In the genomic region with DNA sequence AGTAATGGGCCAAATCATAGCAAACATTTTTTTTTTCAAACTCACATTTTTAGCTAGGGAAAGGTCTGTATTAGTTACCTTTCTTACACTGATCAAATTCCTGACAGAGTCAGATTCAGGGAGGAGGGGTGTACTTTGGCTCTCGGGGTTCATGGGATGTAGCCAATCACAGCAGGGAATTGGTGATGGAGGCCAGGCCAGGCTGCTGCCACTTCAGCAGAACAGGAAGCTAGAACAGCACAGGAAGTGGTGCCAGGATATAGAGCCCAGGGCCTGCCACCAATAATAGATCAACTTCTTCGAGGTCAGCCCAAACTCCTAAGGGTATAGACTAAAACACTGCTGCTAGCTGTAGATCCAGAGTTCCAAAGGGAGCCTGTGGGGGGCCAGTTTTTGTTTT, we compare ENCODE assay signal across 14 mouse cellular contexts.
DNase-seq lines count a peak whose midpoint lies in the region; ATAC-seq and TF ChIP-seq lines count a peak whose summit lies in the region.
"Had no signal": no experiment of that assay in that cellular context is flagged by ENCODE, and none has a peak within 500 bp of the region (broad histone marks: within the 10 kb centered on the region; RNA-seq: fewer than 3 reads in every experiment).

No protein-coding gene starts in this region.

- no peak for TF ChIP-seq EP300 in stomach, postnatal 0 days (optimal IDR thresholded peaks at IDR 0.05)
- TF ChIP-seq EP300 in heart, adult 2 months (IDR thresholded peaks at IDR 0.05; ENCODE audit: insufficient read depth, low read depth, low read length) = no peak

- 58% methylated on average over 2 of the region's 2 CpGs for WGBS in stomach, embryonic 14.5 days
- WGBS in stomach, postnatal 0 days = 79% methylated on average over 2 of the region's 2 CpGs
- 62% methylated on average over 2 of the region's 2 CpGs for WGBS in heart, adult 2 months

- TF ChIP-seq CTCF in stomach, postnatal 0 days (IDR thresholded peaks at IDR 0.05; ENCODE audit: low read depth) = no peak
- TF ChIP-seq CTCF in heart, adult 2 months (IDR thresholded peaks at IDR 0.05) = no peak

- H3K79me2 ChIP-seq in heart, adult 2 months (replicated peaks; ENCODE audit: control insufficient read depth, insufficient read depth, low read length) = no peaks in the 10 kb centered on the region

- H3K27ac ChIP-seq in stomach, embryonic 14.5 days (ENCODE audit: low read length) = no peak overlapping the region
- no peak overlapping the region for H3K27ac ChIP-seq in stomach, postnatal 0 days (replicated peaks)
- H3K27ac ChIP-seq in heart, adult 2 months = no peak overlapping the region
- H3K27ac ChIP-seq: forebrain, embryonic 10.5 days; liver, embryonic 14.5 days; midbrain, embryonic 12.5 days had no signal

- intact Hi-C loops in heart, adult 2 months (cut with DNase I) = no loop called here

- no peaks in the 10 kb centered on the region for H3K27me3 ChIP-seq in stomach, embryonic 14.5 days (ENCODE audit: control insufficient read depth, insufficient read depth, low read length)
- H3K27me3 ChIP-seq in stomach, postnatal 0 days (ENCODE audit: control insufficient read depth, insufficient read depth, low read length) = no peaks in the 10 kb centered on the region
- H3K27me3 ChIP-seq in heart, adult 2 months (ENCODE audit: control insufficient read depth, insufficient read depth, low read length) = no peaks in the 10 kb centered on the region
- H3K27me3 ChIP-seq: midbrain, embryonic 12.5 days had no signal

- no peak for TF ChIP-seq POLR2A in heart, adult 2 months (IDR thresholded peaks at IDR 0.05; ENCODE audit: insufficient read depth, low read depth, low read length)

- no peak overlapping the region for H3K9ac ChIP-seq in stomach, embryonic 14.5 days (replicated peaks; ENCODE audit: low read depth, low read length)
- no peak overlapping the region for H3K9ac ChIP-seq in stomach, postnatal 0 days (ENCODE audit: low read length)
- H3K9ac ChIP-seq in heart, adult 2 months (ENCODE audit: low read depth, low read length) = no peak overlapping the region
- H3K9ac ChIP-seq: liver, embryonic 14.5 days; midbrain, embryonic 12.5 days had no signal

- no peaks in the 10 kb centered on the region for H3K4me1 ChIP-seq in stomach, embryonic 14.5 days (ENCODE audit: control insufficient read depth, insufficient read depth, low read length)
- no peaks in the 10 kb centered on the region for H3K4me1 ChIP-seq in stomach, postnatal 0 days (replicated peaks; ENCODE audit: control insufficient read depth, insufficient read depth)
- H3K4me1 ChIP-seq in heart, adult 2 months (ENCODE audit: control insufficient read depth, insufficient read depth, low read length) = peaks cover 2% of the 10 kb centered on the region
- H3K4me1 ChIP-seq: forebrain, embryonic 10.5 days; midbrain, embryonic 12.5 days had no signal

- H3K4me2 ChIP-seq in stomach, embryonic 14.5 days (replicated peaks; ENCODE audit: low read depth, low read length) = no peak overlapping the region
- H3K4me2 ChIP-seq in stomach, postnatal 0 days (replicated peaks; ENCODE audit: low read depth) = no peak overlapping the region
- H3K4me2 ChIP-seq: midbrain, embryonic 12.5 days had no signal

- H3K9me3 ChIP-seq in stomach, embryonic 14.5 days (ENCODE audit: control insufficient read depth, low read depth, low read length) = no peaks in the 10 kb centered on the region
- H3K9me3 ChIP-seq in stomach, postnatal 0 days (ENCODE audit: control insufficient read depth, low read length) = no peaks in the 10 kb centered on the region
- H3K9me3 ChIP-seq: forebrain, embryonic 10.5 days; midbrain, embryonic 12.5 days had no signal

- H3K4me3 ChIP-seq in stomach, embryonic 14.5 days (ENCODE audit: low read depth, low read length) = no peak overlapping the region
- no peak overlapping the region for H3K4me3 ChIP-seq in stomach, postnatal 0 days (ENCODE audit: low read depth, low read length)
- H3K4me3 ChIP-seq in heart, adult 2 months = no peak overlapping the region
- H3K4me3 ChIP-seq: forebrain, embryonic 10.5 days; midbrain, embryonic 12.5 days had no signal

- 0 out of 2 replicates have a peak, but pooled peaks have one; percentile 23 for ATAC-seq in stomach, embryonic 14.5 days (ENCODE audit: insufficient number of reproducible peaks, insufficient read depth, low FRiP score, low read depth)
- no peak for ATAC-seq in stomach, postnatal 0 days (ENCODE audit: low FRiP score, low TSS enrichment)

- H3K36me3 ChIP-seq in stomach, embryonic 14.5 days (ENCODE audit: control insufficient read depth, insufficient read depth, low read length) = no peaks in the 10 kb centered on the region
- H3K36me3 ChIP-seq in stomach, postnatal 0 days (ENCODE audit: control insufficient read depth, insufficient read depth, low read length) = no peaks in the 10 kb centered on the region
- no peaks in the 10 kb centered on the region for H3K36me3 ChIP-seq in heart, adult 2 months (ENCODE audit: control insufficient read depth, insufficient read depth, low read length)
- H3K36me3 ChIP-seq: forebrain, embryonic 10.5 days; midbrain, embryonic 12.5 days had no signal

- no peak for DNase-seq in stomach, postnatal 0 days (ENCODE audit: low spot score)
- peak; percentile 74 for DNase-seq in cerebellum, adult 9-11 months
- DNase-seq in induced T-regulatory cell, adult 2 months (ENCODE audit: low read depth) = peak; percentile 13
- DNase-seq in thymus, postnatal 14 days = no peak
- DNase-seq in embryo, embryonic 10 days (ENCODE audit: low spot score) = no peak
- DNase-seq in heart, adult 2 months = no peak
- DNase-seq: adrenal gland, postnatal 10 days; heart, postnatal 4 days; kidney, adult 9 months; lung, postnatal 14 days had no signal

Comparison
In these comparisons a context has a peak if more than half of its experiments do, and no peak if none do; other contexts are left out.
1. DNase-seq: peak in cerebellum, adult 9-11 months (single experiment) and induced T-regulatory cell, adult 2 months (single experiment); none in stomach, postnatal 0 days (single experiment), thymus, postnatal 14 days (single experiment), embryo, embryonic 10 days (single experiment) and heart, adult 2 months (0 of 2).